Mouse (Mus musculus) activated CD4-positive, CD25-positive, alpha-beta regulatory T cell (primary cell): ENCODE measurements around the gene Nalcn. TPM values are rescaled to one million over a fixed set of nuclear protein-coding genes. Genes with fewer than 3 reads are reported as not detected.

Source experiments
- polyA plus RNA-seq, 2 experiments: library from polyadenylated mRNA; unstranded; fragments of 100-300 nt; shearing (Covaris generic); gene quantifications; one replicate each; pipeline ENCODE4 v1.2.1; 2017

Gene Nalcn
- polyA plus RNA-seq = under 1 TPM in 1 of 2 experiments, not detected in 1; 0.12 TPM

GRCm38 (mm10) chr14:123626501-123627179 lies at the start of gene Nalcn:
Gene Nalcn (minus strand): TSS chr14:123627144.

GRCm38 (mm10) chr14:123659921-123660385 lies 33.0 kb upstream of the Nalcn start, which contains the start of gene Itgbl1:
Gene Itgbl1 (plus strand): TSS chr14:123659971.

Other genes with a start within 250 kb of the Nalcn start
- not detected for gene Itgbl1, start 32.8 kb upstream of the Nalcn start, polyA plus RNA-seq